Mouse (Mus musculus) left cerebral cortex, postnatal 4 days (tissue): ENCODE measurements around the gene Pin1rt1. TPM values are rescaled to one million over a fixed set of nuclear protein-coding genes. Genes with fewer than 3 reads are reported as not detected.

Experiments used
- DNase-seq: peaks from one replicate; pipeline ENCODE4 v3.0.0-alpha.2; 2022
- intact Hi-C: fragments of 180-260 bp; cut with DNase I; formaldehyde crosslinking; loops from one replicate; pipeline ENCODE4 v1.15.1; 2025
- total RNA-seq, 2 experiments: library from RNA; stranded (reverse); gene quantifications; 2 replicates each; pipeline ENCODE4 v1.2.3; 2021

Pin1rt1 gene
- total RNA-seq = not detected

- DNase-seq = no peak
- intact Hi-C loops = no loop called here
These were observed at the start of gene Pin1rt1 for GRCm38 (mm10) chr2:104716279-104716678. TSS of gene Pin1rt1 (minus strand) at chr2:104716379.

- no peak for DNase-seq
- intact Hi-C loops = no loop called here
These were observed 47.8 kb upstream of the Pin1rt1 start for GRCm38 (mm10) chr2:104764018-104764417.

- no peak for DNase-seq
- intact Hi-C loops = no loop called here
These were observed 47.0 kb upstream of the Pin1rt1 start for GRCm38 (mm10) chr2:104763134-104763703.

- DNase-seq = peak; percentile 5
- intact Hi-C loops = no loop called here
These were observed 34.4 kb upstream of the Pin1rt1 start for GRCm38 (mm10) chr2:104750611-104751010.

- intact Hi-C loops = no loop called here
- no peak for DNase-seq
These were observed 32.5 kb upstream of the Pin1rt1 start for GRCm38 (mm10) chr2:104748652-104749183.

DNA sequence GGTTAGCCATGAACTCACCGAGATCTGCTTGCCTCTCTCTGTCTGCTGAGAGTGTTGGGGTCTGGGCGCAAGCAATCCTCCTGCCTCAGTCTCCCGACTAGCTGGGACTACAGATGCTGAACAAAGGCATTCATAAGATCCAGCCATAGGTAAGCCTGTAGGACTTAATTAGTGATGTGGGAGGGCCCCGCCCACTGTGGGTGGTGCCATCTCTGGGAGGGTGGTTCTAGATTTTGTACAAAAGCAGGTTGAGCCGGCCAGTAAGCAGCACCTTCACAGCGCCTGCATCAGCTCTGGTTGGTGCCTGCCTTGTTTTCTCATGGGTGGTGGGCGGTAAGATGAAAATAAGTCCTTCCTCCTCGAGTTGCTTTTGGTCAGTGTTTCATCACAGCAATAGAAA lies 30.1 kb upstream of the Pin1rt1 start:
- intact Hi-C loops = no loop called here
- no peak for DNase-seq

GRCm38 (mm10) chr2:104743971-104744370 lies 27.8 kb upstream of the Pin1rt1 start:
- intact Hi-C loops = no loop called here

DNA sequence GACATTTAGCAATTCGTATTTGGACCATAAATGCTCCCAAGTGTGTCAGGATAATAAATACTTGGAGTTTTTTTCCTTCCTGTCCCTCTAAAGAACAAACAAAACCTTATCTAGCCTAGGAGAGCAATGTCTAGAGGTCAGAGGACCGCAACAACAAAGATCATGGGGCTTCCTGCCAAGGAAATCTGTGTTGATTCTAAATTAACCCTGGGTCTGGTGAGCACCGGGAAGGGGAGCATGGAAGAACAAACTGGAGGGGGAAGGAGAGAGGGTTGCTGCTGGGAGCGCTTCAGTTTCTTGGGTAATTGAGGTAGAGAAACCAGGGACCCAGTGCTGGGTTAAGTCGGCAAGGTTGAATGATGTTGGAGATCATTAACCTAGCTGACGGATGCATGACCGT lies 27.0 kb upstream of the Pin1rt1 start:
- no peak for DNase-seq
- intact Hi-C loops = no loop called here

More at GRCm38 (mm10) chr2:104743971-104744370, 27.8 kb upstream of the Pin1rt1 start:
- DNase-seq = no peak

DNA sequence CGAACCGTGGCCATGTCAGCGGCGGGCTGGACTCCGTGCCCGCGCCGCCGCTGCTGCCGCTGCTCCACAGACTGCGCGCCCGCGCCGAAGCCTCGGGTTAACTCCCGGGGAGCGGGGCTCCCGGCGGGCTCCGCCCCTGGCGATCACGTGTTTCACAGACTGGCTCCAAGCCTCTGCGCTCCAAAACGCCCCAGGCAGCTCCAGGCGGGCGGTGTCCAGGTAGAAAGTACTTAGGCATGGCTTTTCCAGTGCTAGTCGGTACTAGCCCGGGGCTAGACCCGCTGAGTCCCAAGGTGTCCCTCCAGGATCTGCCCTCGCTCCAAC lies 26.5 kb upstream of the Pin1rt1 start, which contains the start of gene Depdc7:
Gene Depdc7 (minus strand): TSS at position 138 of the 324 bp plus-strand sequence.
- intact Hi-C loops = no loop called here
- DNase-seq = peak; percentile 85

DNA sequence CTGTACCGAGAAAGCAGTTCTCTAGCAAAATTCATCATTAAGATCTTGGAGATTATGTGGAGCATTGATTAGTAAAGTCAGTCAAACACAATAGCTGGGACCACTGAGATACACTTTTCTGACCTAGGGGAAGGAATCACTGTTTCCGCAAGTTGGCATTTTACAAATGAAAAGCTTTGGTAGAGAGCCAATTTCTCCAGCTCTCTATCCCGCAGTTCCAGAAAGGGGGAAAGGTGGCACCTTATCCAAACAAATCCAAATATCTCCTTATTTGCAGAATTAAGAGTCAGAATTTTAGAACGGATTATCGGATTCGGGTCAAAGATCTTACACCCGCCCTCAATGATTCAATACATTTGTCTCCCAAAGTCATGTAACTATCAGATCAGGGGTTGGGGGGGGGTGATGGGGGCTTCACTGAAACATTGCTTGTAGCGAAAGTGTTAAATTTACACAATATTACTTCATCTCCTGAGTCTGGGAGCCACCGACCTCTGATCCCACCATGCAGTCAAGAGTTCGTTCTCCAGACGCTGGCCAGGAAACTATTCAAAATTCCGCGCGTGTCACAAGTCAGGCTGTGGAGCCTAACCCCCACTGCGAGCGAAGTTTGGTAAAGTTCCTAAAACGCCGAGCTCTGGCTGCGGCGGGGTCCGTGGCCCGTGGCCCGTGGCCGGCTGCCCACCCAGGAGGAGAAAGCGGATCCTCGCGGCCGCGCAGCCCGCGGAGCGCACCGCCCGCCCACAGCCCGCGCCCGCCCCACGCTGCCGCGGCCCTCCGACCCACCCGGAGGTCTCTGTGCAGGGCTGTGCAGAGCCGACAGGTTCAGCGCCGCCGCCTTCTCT lies 25.9 kb upstream of the Pin1rt1 start:
- DNase-seq = no peak
- intact Hi-C loops = no loop called here

DNA sequence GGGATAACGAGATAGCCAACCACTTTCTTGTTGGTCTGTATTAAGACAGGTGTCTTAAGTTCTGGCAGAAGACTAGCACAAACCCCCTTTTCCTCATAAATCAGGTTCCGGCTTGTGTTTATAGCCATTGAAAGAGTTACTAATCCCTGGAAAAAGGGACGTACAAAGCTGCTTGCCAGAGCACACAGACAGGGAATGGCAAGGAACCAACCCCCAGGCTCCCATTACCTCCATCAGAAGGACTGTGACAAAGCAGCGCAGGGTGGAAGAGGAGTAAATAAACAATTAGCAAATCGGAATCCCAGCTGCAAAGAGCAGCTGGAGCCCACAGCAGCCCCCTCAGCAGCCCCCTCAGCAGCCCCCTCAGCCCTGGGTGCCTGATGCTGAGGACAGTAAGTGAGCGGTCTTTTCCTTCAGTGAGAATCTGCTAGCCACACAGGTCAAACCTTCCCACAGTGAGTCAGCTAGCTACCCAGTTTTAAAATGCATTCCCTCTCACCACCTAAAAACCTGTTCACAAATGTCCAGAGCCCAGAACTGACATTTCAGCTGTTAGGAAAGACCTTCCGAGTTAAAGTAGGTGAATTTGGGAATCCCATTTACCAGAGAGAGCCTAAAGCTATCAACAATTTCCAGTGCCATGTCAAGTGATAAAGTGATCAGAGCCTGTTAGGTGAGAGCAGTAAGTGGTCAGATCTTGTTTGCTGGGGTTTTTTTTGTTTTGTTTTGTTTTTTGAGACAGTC lies 25.0 kb upstream of the Pin1rt1 start:
- no peak for DNase-seq
- intact Hi-C loops = no loop called here

DNA sequence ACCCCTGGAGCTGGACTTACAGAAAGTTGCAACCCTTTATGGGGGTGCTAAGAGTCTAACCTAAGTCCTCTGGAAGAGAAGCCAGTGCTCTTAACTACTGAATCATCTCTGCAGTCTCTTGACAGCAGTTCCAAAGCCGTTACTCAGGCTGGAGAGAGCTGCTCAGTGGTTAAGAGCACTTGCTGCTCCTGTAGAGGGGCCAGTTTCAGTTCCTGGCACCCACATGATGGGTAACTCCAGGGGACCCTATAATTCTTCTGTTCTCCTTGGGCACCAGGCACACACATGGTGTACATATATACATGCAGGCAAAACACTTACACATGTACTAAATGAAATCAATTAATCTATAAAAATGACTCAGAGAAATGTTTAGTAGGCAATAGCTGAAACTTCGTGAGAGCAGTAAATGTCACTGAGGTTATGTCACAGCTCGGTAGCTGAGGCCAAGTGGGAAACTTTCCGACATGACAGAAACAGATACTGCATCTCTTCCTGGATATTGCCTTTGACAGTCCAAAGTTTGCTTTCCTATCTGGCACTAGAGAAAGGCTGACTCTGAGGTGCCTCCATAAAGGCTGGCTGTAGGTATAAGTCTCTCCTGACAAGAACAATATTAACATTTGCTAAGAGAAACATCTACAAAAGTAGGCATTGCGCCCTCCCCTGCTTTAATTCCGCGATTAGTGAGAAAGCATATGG lies 24.2 kb upstream of the Pin1rt1 start:
- intact Hi-C loops = no loop called here

GRCm38 (mm10) chr2:104739691-104740090 lies 23.5 kb upstream of the Pin1rt1 start:
- intact Hi-C loops = no loop called here
- no peak for DNase-seq

More for the DNA sequence above, 24.2 kb upstream of the Pin1rt1 start:
- no peak for DNase-seq

DNA sequence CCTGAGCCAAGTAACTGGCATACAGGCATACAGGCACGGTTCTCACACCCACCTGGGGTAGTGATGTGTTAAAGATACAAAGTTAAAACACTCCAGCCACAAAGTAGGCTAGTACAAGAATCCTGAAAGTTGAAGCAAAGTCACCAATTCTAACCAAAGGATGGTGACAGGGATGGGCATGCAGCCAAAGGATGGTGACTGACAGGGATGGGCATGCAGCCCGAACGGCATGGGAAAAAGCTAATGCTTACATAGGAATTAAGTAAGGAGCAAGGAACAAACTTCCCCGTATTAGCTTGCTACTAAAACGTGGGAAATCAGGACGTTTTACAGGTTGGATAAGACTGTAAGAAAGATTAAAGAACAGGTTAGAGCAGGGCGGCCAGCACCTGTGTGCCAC lies 20.1 kb upstream of the Pin1rt1 start:
- intact Hi-C loops = no loop called here
- peak; percentile 29 for DNase-seq

GRCm38 (mm10) chr2:104732562-104733256 lies 16.5 kb upstream of the Pin1rt1 start:
- no peak for DNase-seq
- intact Hi-C loops = no loop called here

GRCm38 (mm10) chr2:104732033-104732444 lies 15.9 kb upstream of the Pin1rt1 start:
- intact Hi-C loops = no loop called here
- no peak for DNase-seq

DNA sequence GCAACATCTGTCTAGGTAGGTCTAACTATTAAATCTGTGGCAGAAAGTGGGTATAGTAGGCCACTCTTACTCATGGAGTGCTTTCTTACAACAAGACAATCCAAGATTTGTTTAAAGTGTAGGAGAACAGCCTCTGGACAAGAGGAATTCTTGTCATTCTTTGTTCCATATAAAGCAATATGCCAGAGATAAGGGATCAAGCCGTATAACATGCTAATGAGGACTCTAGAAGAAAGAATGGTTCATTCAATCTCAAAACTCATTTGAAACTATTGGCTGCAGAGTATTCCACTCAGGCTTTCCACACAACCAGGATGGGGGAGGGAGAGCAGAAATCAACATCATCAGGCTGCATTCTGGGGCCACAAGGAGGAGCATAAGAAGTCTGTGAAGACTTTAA lies 11.2 kb upstream of the Pin1rt1 start:
- intact Hi-C loops = no loop called here
- DNase-seq = no peak

DNA sequence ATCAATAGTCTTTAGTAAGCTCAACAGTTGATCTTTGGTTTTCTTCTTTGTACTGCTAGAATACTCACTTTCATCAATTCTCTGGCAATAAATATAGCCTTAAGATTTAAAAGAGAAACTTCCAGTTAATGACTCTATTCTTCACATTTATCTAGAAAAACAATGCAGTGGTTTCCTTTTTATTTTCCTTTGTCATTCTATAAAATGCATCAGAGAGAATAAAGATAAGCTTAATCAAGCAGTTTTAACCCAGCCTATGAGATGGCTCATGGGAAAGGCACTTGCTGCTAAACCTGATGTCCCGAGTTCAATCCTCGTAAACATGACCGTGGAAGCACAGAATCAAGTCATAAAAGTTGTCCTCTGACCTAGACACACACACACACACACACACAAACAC lies 5.8 kb upstream of the Pin1rt1 start:
- DNase-seq = no peak
- intact Hi-C loops = no loop called here

DNA sequence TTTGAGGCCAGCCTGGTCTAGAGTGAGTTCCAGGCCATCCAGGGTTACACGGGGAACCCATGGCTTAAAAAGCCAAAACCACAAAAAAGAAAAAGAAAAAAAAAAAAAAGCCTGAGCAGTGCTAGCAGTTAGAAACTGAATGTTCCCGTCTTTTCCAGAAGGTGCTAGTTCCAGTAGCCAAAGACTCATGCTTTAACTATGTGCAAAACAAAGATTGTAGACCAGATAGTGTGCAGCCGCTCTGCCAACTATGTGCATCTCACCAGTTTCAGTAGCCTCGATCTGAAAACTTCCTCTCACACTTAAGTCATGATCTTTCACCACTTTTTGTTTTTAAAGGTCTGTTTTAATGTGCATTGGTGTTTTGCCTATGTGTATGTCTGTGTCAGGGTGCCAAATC lies 1.6 kb upstream of the Pin1rt1 start:
- intact Hi-C loops = no loop called here
- no peak for DNase-seq

- DNase-seq = no peak
- intact Hi-C loops = no loop called here
These were observed 1.1 kb upstream of the Pin1rt1 start for GRCm38 (mm10) chr2:104717231-104717735.
